Mouse (Mus musculus) CD4-positive, CD25-positive, alpha-beta regulatory T cell, adult 4 months (primary cell): ENCODE data around the gene Nsmf. TPM values are rescaled to one million over a fixed set of nuclear protein-coding genes. Genes with fewer than 3 reads are reported as not detected.

ENCODE experiments used
- ATAC-seq: one replicate; pipeline ENCODE4 v1.8.0; 2017
- polyA plus RNA-seq, 2 experiments: library from polyadenylated mRNA; unstranded; fragments of 100-300 nt; shearing (Covaris generic); gene quantifications; one replicate each; pipeline ENCODE4 v1.2.1; 2017

Gene Nsmf
- polyA plus RNA-seq = 10 to 100 TPM in 1 of 2 experiments, 1 to 10 TPM in 1; 8.6 to 13.7 TPM

DNA sequence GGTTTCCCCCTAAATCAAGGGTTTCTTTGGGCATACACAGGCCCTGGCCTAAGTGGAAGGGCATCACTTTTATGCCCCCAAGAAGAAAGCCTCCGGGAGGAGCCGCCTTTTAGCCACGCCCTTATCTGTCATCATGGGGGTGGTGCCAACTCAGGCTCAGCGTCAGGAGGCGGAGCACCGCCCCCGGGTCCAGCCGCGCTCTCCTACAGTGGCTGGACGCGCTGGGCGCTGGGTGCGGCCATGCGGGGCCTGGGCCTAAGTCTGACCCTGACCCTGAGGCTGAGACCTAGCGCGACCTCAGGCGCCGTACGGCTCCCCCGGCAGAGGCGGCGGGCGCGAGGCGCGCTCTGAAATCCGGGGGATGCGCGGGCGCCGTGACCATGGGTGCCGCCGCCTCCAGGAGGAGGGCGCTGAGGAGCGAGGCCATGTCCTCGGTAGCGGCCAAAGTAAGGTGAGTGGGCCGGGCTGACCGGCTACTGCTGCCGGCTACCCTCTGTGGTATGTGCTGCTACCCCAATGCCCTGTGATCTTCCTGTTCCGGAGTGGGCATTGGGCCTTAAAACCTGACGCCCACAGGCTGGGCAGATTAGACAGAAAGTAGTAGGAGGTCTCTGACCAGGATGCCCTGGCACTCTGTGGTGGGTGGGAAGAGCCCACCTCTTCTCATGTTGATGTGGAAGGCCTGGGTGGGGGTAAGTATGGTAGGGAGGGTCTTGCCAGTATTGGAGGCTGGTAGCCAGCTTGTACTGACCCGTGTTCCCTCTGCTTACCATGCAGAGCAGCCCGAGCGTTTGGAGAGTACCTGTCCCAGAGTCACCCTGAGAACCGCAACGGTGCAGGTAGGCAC lies at the start of gene Nsmf:
Gene Nsmf, plus strand, starts transcription at position 135 of the 847 bp plus-strand sequence.
- peak; percentile 96 for ATAC-seq

DNA sequence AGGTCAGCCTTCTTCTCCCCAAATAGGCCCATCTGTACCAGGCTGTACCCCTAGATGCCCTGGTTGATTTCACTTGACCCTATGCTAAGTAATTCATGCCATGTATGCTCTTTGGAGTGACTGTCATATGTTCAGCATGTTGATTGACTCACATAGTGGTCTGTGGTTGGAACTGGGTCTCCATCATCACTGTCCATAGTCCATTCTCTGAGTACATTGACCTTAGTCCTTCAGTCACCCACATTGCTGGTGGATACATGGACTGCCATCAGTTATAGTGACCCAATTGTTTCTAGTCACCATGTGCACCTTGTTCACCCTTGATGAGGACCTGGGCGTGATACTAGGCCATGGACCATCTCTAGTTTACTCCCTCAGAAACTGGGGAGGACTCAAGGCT lies 47.4 kb upstream of the Nsmf start:
- no peak for ATAC-seq

- no peak for ATAC-seq
These were observed 45.9 kb upstream of the Nsmf start for GRCm38 (mm10) chr2:25008250-25008649.

GRCm38 (mm10) chr2:25022678-25023077 lies 31.5 kb upstream of the Nsmf start:
- ATAC-seq = no peak

- no peak for ATAC-seq
These were observed 29.0 kb upstream of the Nsmf start for GRCm38 (mm10) chr2:25025109-25025508.

DNA sequence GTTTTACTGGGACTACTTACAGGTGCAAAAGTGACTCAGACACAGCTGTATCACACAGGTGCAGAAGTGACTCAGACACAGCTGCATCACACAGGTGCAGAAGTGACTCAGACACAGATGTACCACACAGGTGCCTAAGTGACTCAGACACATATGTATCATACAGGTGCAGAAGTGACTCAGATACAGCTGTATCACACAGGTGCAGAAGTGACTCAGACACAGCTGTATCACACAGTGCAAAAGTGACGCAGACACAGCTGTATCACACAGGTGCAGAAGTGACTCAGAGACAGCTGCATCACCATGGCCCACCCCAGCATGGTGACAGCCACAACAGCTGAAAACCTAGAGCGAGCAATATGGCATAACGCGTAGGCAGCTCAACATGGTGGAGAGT lies 19.2 kb upstream of the Nsmf start:
- no peak for ATAC-seq

DNA sequence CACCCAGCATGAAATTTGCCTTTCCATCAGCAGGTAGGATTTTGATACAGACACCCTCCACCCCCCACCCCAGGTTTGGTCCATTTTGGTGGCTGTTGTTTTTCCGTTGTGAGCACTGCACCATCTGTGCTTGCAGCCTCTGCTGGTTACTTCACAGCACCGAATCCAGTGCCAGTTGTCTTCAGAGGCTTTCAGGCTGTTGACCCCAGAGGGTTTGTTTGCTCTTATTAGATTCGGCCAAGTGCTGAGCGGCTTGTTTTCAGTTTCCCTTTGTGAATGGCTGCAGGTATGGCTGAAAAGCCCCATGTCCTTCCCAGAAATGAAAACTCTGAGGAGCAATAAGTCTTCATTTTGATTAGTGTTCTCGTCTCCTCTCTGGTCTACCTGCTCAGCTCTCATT lies 14.1 kb upstream of the Nsmf start:
- no peak for ATAC-seq

DNA sequence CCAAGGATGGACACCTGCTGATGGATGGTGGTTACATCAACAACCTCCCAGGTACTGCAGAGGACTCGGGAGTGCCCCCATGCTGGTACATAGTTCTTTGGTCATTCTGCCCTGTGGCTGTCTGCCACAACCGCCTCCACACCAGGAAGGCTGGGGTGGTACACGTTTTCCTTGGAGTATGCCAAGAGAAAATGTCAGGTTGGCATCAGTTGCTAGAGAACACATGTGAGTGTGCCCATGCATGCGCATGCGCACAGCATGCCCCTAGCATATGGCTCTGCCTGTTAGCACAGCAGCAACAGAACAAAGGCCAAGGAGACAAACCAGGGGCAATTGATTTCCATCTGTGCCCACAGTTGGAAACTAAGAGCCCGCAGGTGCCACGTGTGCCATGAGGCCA lies 3.2 kb upstream of the Nsmf start:
- ATAC-seq = no peak

GRCm38 (mm10) chr2:25051450-25051849 lies 2.7 kb upstream of the Nsmf start:
- ATAC-seq = no peak

- no peak for ATAC-seq
These were observed 1.1 kb upstream of the Nsmf start for GRCm38 (mm10) chr2:25053101-25053500.

- no peak for ATAC-seq
These were observed 882 bp downstream of the Nsmf start for GRCm38 (mm10) chr2:25055068-25055405.

GRCm38 (mm10) chr2:25055409-25056155 lies 1.4 kb downstream of the Nsmf start:
- no peak for ATAC-seq

DNA sequence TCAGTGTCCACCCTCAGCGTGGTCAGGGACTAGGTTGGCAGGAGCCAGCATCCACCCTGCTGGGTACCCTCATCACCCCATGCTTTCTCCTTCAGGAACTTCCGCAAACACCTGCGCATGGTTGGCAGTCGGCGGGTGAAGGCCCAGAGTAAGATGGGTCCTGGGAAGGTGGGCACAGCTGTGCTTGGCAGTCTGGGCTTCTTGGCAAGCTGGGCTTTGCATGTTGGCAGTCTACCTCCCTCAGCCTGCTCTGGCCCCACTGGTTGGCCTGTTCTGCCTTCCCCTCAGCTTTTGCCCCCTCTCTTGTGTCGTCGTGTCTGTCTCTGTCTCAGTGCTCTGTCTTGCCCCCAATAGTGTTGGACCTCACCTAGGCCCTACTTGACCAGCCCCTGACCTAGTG lies 4.8 kb downstream of the Nsmf start:
- ATAC-seq = no peak

DNA sequence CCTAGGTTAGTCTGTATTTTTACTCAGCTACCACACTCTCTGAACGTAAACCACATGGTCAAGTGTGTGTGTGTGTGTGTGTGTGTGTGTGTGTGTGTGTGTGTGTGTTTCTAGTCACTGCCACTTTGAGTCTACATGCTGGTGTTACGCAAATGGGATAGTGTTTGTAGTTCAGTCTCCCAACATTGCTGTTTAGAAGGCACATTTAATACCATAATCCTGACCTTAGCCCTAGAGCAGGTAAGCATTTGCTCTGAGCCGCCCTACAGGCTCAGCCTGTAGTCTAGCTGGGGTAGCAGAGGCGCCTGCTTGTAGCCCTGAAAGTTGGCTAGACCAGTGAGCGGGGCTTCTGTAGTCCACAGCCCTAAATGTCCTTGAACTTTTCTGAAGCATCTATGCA lies 9.4 kb downstream of the Nsmf start:
- no peak for ATAC-seq

DNA sequence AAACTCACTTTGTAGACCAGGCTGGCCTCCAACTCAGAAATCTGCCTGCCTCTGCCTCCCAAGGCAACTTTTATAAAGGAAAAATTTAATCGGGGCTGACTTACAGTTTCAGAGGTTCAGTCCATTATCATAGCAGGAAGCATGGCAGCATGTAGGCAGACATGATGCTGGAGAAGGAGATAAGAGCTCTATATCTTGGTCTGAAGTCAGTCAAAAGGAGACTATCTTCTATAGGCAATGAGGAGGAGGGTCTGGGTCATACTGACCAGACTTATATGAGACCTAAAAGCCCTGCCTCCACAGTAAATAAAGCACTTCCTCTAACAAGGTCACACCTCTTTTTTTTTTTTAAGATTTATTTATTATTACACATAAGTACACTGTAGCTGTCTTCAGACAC lies 10.1 kb downstream of the Nsmf start:
- no peak for ATAC-seq

DNA sequence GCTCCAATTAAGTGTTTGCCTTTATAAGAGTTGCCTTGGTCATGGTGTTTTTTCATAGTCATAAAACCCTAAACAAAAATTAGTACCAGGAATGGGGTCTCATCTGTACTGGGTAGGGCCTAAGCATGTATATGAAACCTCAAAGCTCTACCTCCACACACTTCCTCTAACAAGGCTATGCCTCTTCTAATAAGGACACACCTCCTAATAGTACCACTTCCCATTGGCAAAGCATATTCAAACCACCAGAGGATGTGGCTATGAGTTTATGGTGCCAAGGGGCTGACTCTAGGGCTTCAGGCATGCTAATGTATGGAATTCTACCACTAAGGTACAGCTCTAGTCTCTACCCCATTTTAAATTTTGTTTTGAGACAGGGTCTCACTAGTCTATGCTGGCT lies 11.4 kb downstream of the Nsmf start:
- ATAC-seq = no peak

GRCm38 (mm10) chr2:25066552-25066951 lies 12.4 kb downstream of the Nsmf start:
- ATAC-seq = no peak

GRCm38 (mm10) chr2:25069537-25069936 lies 15.4 kb downstream of the Nsmf start:
- ATAC-seq = no peak

DNA sequence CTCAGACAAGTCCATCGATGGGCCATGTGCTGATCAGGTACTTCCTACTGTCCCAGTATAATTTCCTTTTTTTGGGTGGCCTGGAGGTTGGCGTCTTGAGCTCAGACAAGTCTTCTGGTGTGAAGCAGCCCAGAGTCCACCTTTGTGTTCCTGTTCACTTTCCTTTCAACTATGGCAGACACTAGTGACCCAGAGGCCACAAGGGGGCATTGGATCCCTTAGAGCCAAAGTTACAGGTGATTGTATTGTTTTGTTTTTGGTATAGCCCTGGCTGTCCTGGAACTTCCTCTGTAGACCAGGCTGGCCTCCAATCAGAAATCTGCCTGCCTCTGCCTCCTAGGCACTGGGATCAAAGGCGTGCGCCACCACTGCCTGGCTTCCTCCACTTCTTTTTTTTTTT lies 18.2 kb downstream of the Nsmf start:
- no peak for ATAC-seq

DNA sequence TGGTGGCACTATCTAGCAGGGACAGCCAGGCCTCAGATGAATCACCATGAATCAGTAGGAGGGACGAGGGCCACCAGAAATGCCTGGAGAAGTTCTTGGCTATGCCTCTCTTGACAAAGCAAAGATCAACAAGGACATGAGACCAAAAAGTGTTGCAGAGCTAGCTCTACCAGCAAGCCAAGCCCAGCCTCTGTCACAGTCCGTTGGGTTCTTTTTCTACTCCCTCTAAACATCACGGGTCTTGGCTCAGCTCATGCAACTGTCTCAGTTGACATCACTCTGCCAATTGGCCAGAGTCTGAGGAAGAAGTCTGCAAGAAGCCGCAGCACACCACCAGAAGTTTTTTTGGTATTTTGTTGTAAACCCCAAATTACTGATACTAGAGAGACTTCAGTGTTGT lies 21.4 kb downstream of the Nsmf start:
- no peak for ATAC-seq

DNA sequence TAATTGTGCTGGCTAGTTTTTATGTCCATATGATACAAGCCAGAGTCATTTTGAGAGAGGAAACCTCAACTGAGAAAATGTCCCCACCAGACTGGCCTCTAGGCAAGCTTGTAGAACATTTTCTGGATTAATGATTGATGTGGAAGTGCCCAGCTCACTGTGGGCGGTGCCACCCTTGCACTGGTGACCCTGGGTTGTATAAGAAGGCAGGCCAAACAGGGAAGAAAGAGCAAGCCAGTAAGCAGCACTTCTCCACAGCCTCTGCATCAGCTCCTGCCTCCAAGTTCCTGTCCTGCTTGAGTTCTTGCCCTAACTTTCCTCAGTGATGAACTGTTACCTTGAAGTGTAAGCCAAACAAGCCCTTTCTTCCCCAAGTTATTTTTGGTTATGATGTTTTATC lies 24.8 kb downstream of the Nsmf start:
- no peak for ATAC-seq

GRCm38 (mm10) chr2:25080076-25080475 lies 25.9 kb downstream of the Nsmf start, which contains the start of gene Entpd8:
Gene Entpd8 (plus strand): TSS chr2:25080304.
- no peak for ATAC-seq

- no peak for ATAC-seq
These were observed 29.5 kb downstream of the Nsmf start for GRCm38 (mm10) chr2:25083697-25084096.

GRCm38 (mm10) chr2:25085571-25085970 lies 31.4 kb downstream of the Nsmf start:
- ATAC-seq = no peak
